Mouse (Mus musculus) cerebellum, postnatal 36 days (tissue): ENCODE measurements at regions not wholly inside any gene's neighbourhood (a gene's known extent, or its start where the extent isn't known, plus 50 kb on each side); places are given as distances from the start of the nearest gene placed in this dataset.

Experiments
- DNase-seq, 2 experiments: peaks; one replicate each; pipeline ENCODE4 v3.0.0; 2021 to 2022; ENCODE audit warnings: mixed read lengths in 2 of 2

DNA sequence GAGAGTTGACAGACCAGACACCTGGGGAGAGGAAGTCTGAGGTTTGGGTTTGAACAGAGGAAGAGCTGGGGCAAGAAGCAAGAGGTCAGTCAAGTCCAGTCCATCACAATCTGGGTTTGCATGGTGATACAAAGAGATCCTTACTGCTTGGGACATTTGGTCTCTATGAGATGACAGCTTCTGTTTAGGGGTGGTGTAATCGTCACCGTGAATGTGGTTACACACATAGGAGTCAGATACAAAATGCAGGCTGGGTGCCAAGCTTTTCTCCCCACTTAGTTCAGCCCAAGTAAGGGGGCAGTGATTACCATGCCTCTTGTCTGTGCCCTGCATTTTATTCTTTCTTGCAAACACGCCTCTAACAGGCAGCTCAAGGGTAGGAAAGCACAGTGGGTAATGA is 108.9 kb downstream of the Qrsl1 start:
- no peak for DNase-seq

DNA sequence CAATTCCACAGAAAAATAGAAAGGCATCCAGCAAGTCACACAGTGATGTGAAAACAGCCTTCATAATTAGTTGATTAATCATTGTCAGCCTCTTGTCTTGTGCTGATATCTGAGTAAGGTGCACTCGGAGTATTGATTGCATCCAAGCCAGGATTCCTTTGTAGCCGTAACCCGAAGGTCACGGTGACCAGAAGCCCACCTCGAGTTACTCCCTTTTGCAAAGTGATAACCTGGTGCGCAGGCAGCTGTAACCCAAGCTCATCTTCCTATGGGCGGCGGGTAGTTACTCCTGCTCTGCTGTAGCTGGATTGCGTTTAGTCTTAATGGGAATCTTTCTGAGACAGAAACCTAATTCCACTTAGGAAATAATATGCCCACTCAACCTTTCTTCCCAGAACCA is 107.0 kb downstream of the Qrsl1 start:
- no peak for DNase-seq

DNA sequence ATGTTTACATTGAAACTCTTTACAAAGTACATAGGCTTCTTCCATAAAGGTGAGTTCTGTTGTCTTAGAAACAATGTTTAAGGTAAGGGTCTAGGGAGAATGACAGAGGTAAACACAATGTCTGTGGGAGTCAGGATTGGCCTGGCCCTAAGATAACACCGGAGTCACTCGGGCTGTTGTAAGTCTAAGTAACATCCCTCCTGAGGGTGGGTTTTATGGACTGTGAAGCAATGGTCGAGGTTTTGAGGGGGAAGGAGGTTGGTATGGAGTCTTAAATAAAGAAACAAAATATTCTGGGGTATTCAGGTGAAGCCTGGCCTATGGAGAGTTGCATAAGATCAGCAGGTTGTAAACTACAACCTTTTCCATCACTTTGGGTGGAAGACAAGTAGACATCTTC is 101.5 kb downstream of the Qrsl1 start:
- no peak for DNase-seq

DNA sequence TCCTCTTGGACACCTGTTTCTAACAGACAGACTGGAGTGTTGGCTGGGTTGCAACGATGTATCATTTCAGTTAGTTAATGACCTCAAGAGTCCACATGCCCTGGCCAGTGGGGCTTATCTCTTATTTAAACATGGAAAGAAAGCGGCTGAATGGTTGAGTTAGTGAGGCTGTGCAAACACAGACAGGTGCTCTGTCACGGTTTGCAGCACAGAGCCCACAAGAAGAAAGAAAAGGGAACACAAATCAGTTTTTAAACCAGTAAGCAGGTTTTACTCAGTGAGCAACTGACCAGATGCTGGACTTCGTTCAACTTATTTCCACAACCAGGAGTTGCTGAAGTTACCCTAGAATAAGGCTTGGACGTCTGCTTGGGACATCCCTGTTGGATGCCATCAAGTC is 86.3 kb downstream of the Qrsl1 start:
- no peak for DNase-seq

DNA sequence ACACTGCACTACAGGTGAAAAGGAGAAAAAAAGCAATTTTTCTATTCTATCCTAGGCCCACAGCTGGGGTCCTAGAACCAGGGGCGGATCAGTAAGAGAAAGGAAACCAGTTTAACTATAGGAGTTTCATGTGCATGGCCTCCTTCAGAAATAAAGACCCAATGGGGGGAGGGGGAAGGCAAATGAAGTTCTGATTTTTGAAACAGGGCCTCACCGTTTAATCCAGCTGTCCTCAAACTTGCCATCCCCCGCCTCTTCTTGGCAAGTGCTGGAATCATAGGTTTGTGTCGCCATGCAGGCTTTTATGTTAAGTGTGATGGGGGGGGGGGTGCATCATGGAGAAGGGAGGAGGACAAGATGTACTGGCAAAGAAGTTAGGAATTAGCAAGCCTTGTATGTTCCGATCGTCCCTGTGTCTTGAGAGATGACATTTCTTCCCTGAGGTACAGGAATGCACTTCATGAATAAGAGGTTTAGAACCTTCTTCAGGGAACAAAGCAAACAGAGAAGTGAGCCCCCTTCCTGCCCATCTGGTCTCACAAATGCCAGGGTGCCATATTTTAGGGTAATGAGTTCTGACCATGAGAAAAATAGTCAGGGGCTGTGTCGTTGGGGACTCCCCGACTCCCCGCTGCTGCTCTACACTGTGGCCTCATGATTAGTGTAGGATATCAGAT is 83.9 kb downstream of the Qrsl1 start:
- DNase-seq = no peak

DNA sequence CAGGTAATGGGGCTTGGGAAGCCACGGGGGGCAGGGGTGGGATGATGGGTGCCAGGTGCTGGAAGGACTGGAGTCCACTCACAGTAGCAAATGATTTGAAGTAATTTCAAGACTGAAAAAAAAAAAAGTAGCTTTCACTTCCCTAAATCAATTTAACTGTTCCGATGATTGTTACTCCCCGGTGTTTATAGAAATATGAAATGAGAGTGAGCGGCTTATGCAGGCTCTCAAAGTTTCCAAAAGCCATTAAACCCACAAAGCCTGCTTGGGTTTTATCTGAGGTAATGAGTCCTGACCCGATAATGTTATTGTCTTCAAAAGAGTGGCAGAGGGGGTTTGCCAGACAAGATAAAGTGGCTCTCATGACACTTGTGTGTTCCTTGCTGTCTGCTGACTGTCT is 82.9 kb downstream of the Qrsl1 start:
- no peak for DNase-seq

DNA sequence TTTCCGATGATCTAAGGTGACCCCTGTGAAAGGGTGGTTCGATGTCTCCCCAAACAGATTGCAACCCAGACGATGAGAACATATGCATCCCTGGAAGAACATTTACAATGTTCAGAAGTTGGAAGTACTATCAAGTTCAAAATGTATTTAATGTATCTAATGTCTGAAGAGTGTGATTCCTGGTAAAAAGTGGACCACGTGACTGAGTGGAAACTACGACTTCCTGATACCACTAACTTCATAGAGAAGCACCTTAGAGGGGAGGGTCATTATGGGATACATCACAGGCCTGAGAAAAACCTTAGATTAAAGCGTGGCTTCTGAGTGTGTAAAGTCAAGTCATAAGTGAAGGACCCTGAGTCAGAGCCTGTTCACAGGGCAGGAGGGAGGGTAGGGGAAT is 82.1 kb downstream of the Qrsl1 start:
- no peak for DNase-seq

DNA sequence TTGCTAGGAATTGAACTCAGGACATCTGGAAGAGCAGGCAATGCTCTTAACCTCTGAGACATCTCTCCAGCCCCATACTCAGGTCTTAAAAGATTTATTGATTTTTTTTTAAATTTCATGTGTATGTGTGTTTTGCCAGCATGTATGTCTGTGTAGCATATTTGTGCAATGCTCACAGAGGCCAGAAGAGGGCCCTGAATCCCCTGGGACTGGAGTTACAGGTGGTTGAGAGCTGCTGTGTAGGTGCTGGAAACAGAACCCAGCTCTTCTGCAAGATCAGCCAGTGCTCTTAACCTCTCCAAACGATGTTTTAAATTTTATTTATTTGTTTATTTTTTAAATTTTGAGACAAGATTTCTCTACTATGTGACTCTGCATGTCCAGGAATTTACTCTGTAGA is 78.9 kb downstream of the Qrsl1 start:
- DNase-seq = no peak

DNA sequence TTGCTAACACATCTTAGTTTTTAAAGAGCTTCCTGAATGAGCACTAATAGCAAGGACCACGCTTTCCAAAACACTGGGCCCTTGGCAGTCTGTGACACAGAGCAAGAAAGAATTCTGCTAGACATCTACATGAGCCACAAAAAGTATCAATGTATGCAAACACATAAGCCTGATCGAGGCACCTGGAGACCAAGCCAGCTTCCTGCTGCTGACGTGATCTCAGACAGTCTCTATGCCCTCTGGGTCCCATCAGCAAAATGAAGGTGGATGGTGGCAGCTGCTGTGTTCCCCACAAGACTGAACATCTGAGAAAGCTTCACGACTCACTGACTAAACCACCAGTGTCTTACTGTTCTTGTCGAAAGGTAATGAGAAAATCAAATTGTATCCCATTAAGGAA is 77.5 kb downstream of the Qrsl1 start:
- no peak for DNase-seq
